Mouse (Mus musculus) CH12.LX (cell line): ENCODE measurements around the gene Trim40. TPM values are rescaled to one million over a fixed set of nuclear protein-coding genes. Genes with fewer than 3 reads are reported as not detected.

Experiments used
- DNase-seq: peaks from one replicate; pipeline ENCODE4 v3.0.0-alpha.2; 2013; ENCODE audit errors: extremely low read depth
- H3K27ac ChIP-seq: 2 replicates; pipeline ENCODE4 v1.5.1; 2012; ENCODE audit warnings: low read depth, mild to moderate bottlenecking, control low read depth, moderate library complexity; ENCODE audit not compliant: insufficient read depth
- H3K27me3 ChIP-seq: replicated peaks from 2 replicates; pipeline ENCODE3; 2012; ENCODE audit warnings: inconsistent platforms
- H3K36me3 ChIP-seq, 2 experiments: replicated peaks in 1 of 2; 2 replicates each; pipeline versions ENCODE3 to v1.6.1; 2012; ENCODE audit warnings: inconsistent platforms in 1 of 2, low read length in 1 of 2, mild to moderate bottlenecking in 1 of 2, mixed read lengths in 1 of 2, moderate library complexity in 1 of 2; ENCODE audit not compliant: control insufficient read depth in 1 of 2, insufficient read depth in 1 of 2
- H3K4me1 ChIP-seq, 2 experiments: 2 replicates each; pipeline ENCODE4 v1.6.1; 2012; ENCODE audit warnings: inconsistent platforms in 1 of 2, moderate library complexity in 1 of 2; ENCODE audit not compliant: insufficient read depth in 2 of 2, control insufficient read depth in 1 of 2
- H3K4me2 ChIP-seq: 2 replicates; pipeline ENCODE4 v1.6.1; 2012; ENCODE audit warnings: low read depth, mild to moderate bottlenecking, control low read depth; ENCODE audit not compliant: poor library complexity, insufficient read depth, severe bottlenecking
- H3K4me3 ChIP-seq, 3 experiments: fragments of 150-350 bp in 1 of 3; sonication (generic) in 1 of 3; replicated peaks in 1 of 3; 2 replicates each; pipeline versions ENCODE3 to v1.5.1; 2011 to 2012; ENCODE audit warnings: low read depth in 2 of 3, low read length in 2 of 3, mild to moderate bottlenecking in 2 of 3, moderate library complexity in 2 of 3, control low read depth in 1 of 3, improper control_type of control experiment in 1 of 3, inconsistent platforms in 1 of 3, mixed read lengths in 1 of 3; ENCODE audit not compliant: poor library complexity in 1 of 3
- H3K79me2 ChIP-seq: replicated peaks from 2 replicates; pipeline ENCODE4 v1.6.1; 2012; ENCODE audit warnings: mild to moderate bottlenecking, moderate library complexity; ENCODE audit not compliant: control insufficient read depth, poor library complexity, insufficient read depth, severe bottlenecking; ENCODE audit errors: extremely low read depth
- H3K9ac ChIP-seq: 2 replicates; pipeline ENCODE4 v1.6.1; 2012; ENCODE audit warnings: low read depth, mild to moderate bottlenecking, control low read depth, moderate library complexity; ENCODE audit not compliant: insufficient read depth
- H3K9me3 ChIP-seq: replicated peaks from 2 replicates; pipeline ENCODE3; 2012; ENCODE audit warnings: low read length, inconsistent platforms, mixed read lengths
- BHLHE40 ChIP-seq: IDR thresholded peaks from 2 replicates; pipeline ENCODE4 v1.6.1; 2011; ENCODE audit warnings: mild to moderate bottlenecking, low read depth, low read length, improper control_type of control experiment
- CHD2 ChIP-seq: IDR thresholded peaks from 2 replicates; pipeline ENCODE4 v1.6.1; 2011; ENCODE audit warnings: low read length, improper control_type of control experiment
- CTCF ChIP-seq, 2 experiments: IDR thresholded peaks in 1 of 2; conservative IDR thresholded peaks in 1 of 2; 2 replicates each; pipeline ENCODE4 v1.5.1; 2011 to 2012; ENCODE audit warnings: low read depth in 2 of 2, low read length in 2 of 2, improper control_type of control experiment in 1 of 2, inconsistent platforms in 1 of 2, mild to moderate bottlenecking in 1 of 2, moderate library complexity in 1 of 2
- E2F4 ChIP-seq: IDR thresholded peaks from 2 replicates; pipeline ENCODE4 v1.6.1; 2011; ENCODE audit warnings: low read depth, low read length, improper control_type of control experiment; ENCODE audit not compliant: insufficient replicate concordance
- ELF1 ChIP-seq: IDR thresholded peaks from 2 replicates; pipeline ENCODE4 v1.6.1; 2014; ENCODE audit warnings: low read depth, mild to moderate bottlenecking, inconsistent platforms, low read length, improper control_type of control experiment
- EP300 ChIP-seq: IDR thresholded peaks from 2 replicates; pipeline ENCODE4 v1.6.1; 2011; ENCODE audit warnings: low read length, improper control_type of control experiment
- ETS1 ChIP-seq: conservative IDR thresholded peaks from 2 replicates; pipeline ENCODE4 v1.6.1; 2012; ENCODE audit warnings: low read depth, mild to moderate bottlenecking, inconsistent platforms, low read length, improper control_type of control experiment, moderate library complexity
- HCFC1 ChIP-seq: IDR thresholded peaks from 2 replicates; pipeline ENCODE4 v1.6.1; 2012; ENCODE audit warnings: low read depth, mild to moderate bottlenecking, inconsistent platforms, low read length, improper control_type of control experiment
- IRF4 ChIP-seq: IDR thresholded peaks from 2 replicates; pipeline ENCODE4 v1.6.1; 2014; ENCODE audit warnings: low read depth, mild to moderate bottlenecking, inconsistent platforms, low read length, improper control_type of control experiment
- JUN ChIP-seq: IDR thresholded peaks from 2 replicates; pipeline ENCODE4 v1.6.1; 2011; ENCODE audit warnings: low read depth, mild to moderate bottlenecking, low read length, improper control_type of control experiment, moderate library complexity; ENCODE audit not compliant: insufficient read depth
- JUND ChIP-seq: conservative IDR thresholded peaks from 2 replicates; pipeline ENCODE4 v1.6.1; 2011; ENCODE audit warnings: low read depth, low read length, improper control_type of control experiment
- KAT2A ChIP-seq: IDR thresholded peaks from 2 replicates; pipeline ENCODE4 v1.6.1; 2012; ENCODE audit warnings: low read length, improper control_type of control experiment, inconsistent platforms; ENCODE audit not compliant: insufficient replicate concordance
- MAX ChIP-seq: IDR thresholded peaks from 2 replicates; pipeline ENCODE4 v1.6.1; 2011; ENCODE audit warnings: low read length, improper control_type of control experiment
- MAZ ChIP-seq: IDR thresholded peaks from 2 replicates; pipeline ENCODE4 v1.6.1; 2012; ENCODE audit warnings: low read depth, mild to moderate bottlenecking, inconsistent platforms, low read length, improper control_type of control experiment, moderate library complexity
- MXI1 ChIP-seq: IDR thresholded peaks from 2 replicates; pipeline ENCODE4 v1.6.1; 2011; ENCODE audit warnings: mild to moderate bottlenecking, low read depth, low read length, improper control_type of control experiment
- MYC ChIP-seq: IDR thresholded peaks from 2 replicates; pipeline ENCODE4 v1.6.1; 2011; ENCODE audit warnings: low read depth, mild to moderate bottlenecking, improper control_type of control experiment, low read length
- NELFE ChIP-seq: IDR thresholded peaks from 2 replicates; pipeline ENCODE4 v1.6.1; 2011; ENCODE audit warnings: low read depth, low read length, improper control_type of control experiment
- NRF1 ChIP-seq: IDR thresholded peaks from 2 replicates; pipeline ENCODE4 v1.6.1; 2014; ENCODE audit warnings: low read depth, mild to moderate bottlenecking, inconsistent platforms, low read length, improper control_type of control experiment, moderate library complexity
- PAX5 ChIP-seq: IDR thresholded peaks from 2 replicates; pipeline ENCODE4 v1.6.1; 2012; ENCODE audit warnings: low read length, inconsistent platforms, mixed read lengths
- POLR2A ChIP-seq: IDR thresholded peaks from 2 replicates; pipeline ENCODE4 v1.6.1; 2011; ENCODE audit warnings: low read depth, mild to moderate bottlenecking, improper control_type of control experiment, low read length
- POLR2AphosphoS2 ChIP-seq: IDR thresholded peaks from 2 replicates; pipeline ENCODE4 v1.6.1; 2011; ENCODE audit warnings: low read depth, low read length, improper control_type of control experiment
- RCOR1 ChIP-seq: conservative IDR thresholded peaks from 2 replicates; pipeline ENCODE4 v1.6.1; 2012; ENCODE audit warnings: low read depth, mild to moderate bottlenecking, inconsistent platforms, low read length, improper control_type of control experiment
- SMC3 ChIP-seq: IDR thresholded peaks from 2 replicates; pipeline ENCODE4 v1.6.1; 2011; ENCODE audit warnings: low read depth, low read length, improper control_type of control experiment
- TBP ChIP-seq: conservative IDR thresholded peaks from 2 replicates; pipeline ENCODE4 v1.6.1; 2011; ENCODE audit warnings: low read depth, low read length, improper control_type of control experiment
- TCF12 ChIP-seq: IDR thresholded peaks from 2 replicates; pipeline ENCODE4 v1.6.1; 2014; ENCODE audit warnings: low read depth, mild to moderate bottlenecking, inconsistent platforms, low read length, improper control_type of control experiment
- UBTF ChIP-seq: IDR thresholded peaks from 2 replicates; pipeline ENCODE4 v1.6.1; 2012; ENCODE audit warnings: low read depth, mild to moderate bottlenecking, inconsistent platforms, low read length, improper control_type of control experiment, moderate library complexity
- ZMIZ1 ChIP-seq: IDR thresholded peaks from 2 replicates; pipeline ENCODE4 v1.6.1; 2012; ENCODE audit warnings: low read depth, mild to moderate bottlenecking, inconsistent platforms, low read length, improper control_type of control experiment
- ZNF384 ChIP-seq: IDR thresholded peaks from 2 replicates; pipeline ENCODE4 v1.6.1; 2012; ENCODE audit warnings: low read depth, low read length, improper control_type of control experiment, inconsistent platforms
- dilution Hi-C: fragments of 300-500 bp; cut with MboI; formaldehyde crosslinking; loops from 2 replicates; pipeline ENCODE4 v1.14.3; 2020; ENCODE audit warnings: low sequenced_read_pairs; ENCODE audit not compliant: extremely low pct_unique_long_range_greater_than_20kb, extremely low pct_ligation_motif_present
- in situ Hi-C: fragments of 300-500 bp; cut with MboI; formaldehyde crosslinking; loops from 3 replicates; pipeline ENCODE4 v1.14.3; 2019; ENCODE audit warnings: low sequenced_read_pairs, low pct_ligation_motif_present, low pct_unique_long_range_greater_than_20kb, mixed read lengths
- polyA plus RNA-seq: library from polyadenylated mRNA; unstranded; fragments of >175 nt; gene quantifications from 2 replicates; pipeline ENCODE4 v1.2.1, GENCODE M21; 2012; ENCODE audit warnings: low read depth; ENCODE audit not compliant: insufficient read length
- total RNA-seq, 2 experiments: library from RNA; depleted of rRNA; stranded (reverse); fragments of 300-350 nt in 1 of 2; fragments of >200 nt in 1 of 2; gene quantifications; 2 replicates each; pipeline ENCODE4 v1.2.3; 2012 to 2014

Gene Trim40
- total and polyA plus RNA-seq, 3 experiments: 0.14 TPM; not detected in 2

DNA sequence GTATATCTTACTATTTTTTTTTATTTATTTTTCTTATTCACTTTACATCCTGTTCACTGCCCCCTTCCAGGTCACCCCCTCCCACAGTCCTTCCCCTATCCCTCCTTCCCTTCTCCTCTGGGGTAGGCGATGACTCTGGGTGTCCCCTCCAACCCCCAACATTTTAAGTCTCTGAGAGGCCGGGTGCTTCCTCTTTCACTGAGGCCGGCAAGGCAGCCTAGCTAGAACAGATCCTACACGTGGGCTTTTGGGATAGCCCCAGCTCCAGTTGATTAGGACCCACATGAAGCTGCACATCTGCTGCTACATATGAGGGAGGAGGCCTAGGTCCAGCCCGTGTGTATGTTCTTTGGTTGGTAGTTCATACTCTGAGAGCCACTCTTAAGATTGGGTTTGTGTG is 50.9 kb downstream of the Trim40 start:
- in situ Hi-C loops (no loop called here), dilution Hi-C loops (no loop called here)
- DNase-seq: peak; percentile 53
- Histone ChIP-seq H3K4me2 (peak overlapping the region; percentile 8; the same call in 1 of the 2 replicates), H3K4me3 (peak overlapping the region in 1 of 3 experiments; percentile 9), H3K27ac (no peak overlapping the region), H3K36me3 (peaks cover 6 to 36% of the 10 kb centered on the region in 2 experiments), H3K9me3 (no peaks in the 10 kb centered on the region), H3K27me3 (no peaks in the 10 kb centered on the region), H3K79me2 (peaks cover 3% of the 10 kb centered on the region)
- TF ChIP-seq SMC3: no peak
- no peak for TF ChIP-seq POLR2AphosphoS2
- no peak for TF ChIP-seq IRF4
- TF ChIP-seq KAT2A: no peak
- no peak for TF ChIP-seq JUN
- TF ChIP-seq PAX5: no peak
- no peak for TF ChIP-seq MAZ
- no peak for TF ChIP-seq RCOR1
- TF ChIP-seq, all 38 proteins: peak for 0
- Histone ChIP-seq H3K9ac (no peak overlapping the region), H3K4me1 (peaks cover 8 to 44% of the 10 kb centered on the region in 2 experiments)

DNA sequence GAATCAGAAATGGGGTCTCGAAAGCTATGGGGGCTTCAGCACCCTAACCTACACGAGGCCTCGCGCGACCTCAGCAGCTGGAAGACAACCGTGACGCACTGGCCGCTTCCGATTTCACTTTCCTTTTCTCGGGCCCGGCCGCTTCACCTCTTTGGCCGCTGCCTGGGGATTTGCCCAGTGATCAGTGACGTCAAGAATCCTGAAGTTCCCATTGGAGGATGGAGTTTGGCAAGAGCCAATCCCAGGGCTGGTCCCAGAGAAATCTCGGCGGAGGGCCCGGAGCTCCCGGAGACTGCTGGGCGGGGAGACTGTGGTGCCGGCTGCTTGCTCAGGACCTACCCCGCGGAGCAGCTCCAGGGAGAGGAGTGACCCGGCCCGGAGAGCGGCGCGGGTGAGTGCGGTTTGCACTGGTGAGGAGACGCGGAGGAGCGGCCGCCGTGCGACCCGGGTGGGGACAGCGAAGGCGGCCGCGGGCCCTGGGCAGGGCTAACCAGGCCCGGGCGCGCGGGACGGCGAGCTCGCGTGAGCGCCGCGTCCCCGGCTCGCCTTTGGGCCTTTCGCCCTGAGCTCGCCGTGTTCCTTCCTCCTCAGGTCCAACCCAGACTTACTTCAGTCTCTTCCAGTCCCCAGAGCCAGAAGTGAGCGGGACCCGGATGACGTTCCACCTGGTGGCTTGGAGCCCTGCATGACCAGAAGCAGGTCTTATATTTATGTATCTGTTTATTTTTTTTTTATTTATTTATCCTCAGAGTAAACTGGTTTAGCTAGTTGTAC is 52.9 kb downstream of the Trim40 start, which contains the start of gene Trim26:
TSS of gene Trim26 (plus strand) at position 261 of the 774 bp plus-strand sequence.
- peak; percentile 98 for DNase-seq
- Histone ChIP-seq H3K4me3 (peak within 1 kb of the TSS; percentile 68 to 77 (median 75)), H3K79me2 (peaks cover 3% of the 10 kb centered on the region), H3K9me3 (no peaks in the 10 kb centered on the region), H3K4me1 (peaks cover 4 to 26% of the 10 kb centered on the region in 2 experiments), H3K27me3 (peaks cover 9% of the 10 kb centered on the region), H3K4me2 (peak within 1 kb of the TSS; percentile 82)
- TF ChIP-seq IRF4 (peak; percentile 76), POLR2A (peak; percentile 77), CHD2 (peak; percentile 98), TBP (no peak), ETS1 (peak; percentile 95), BHLHE40 (peak; percentile 87), TCF12 (peak; percentile 58; the same call in 1 of the 2 replicates), NELFE (peak; percentile 63; the same call in 1 of the 2 replicates), E2F4 (no peak), MAX (peak; percentile 68), SMC3 (no peak), ZNF384 (no peak), UBTF (peak; percentile 96), ZMIZ1 (0 out of 2 replicates have a peak, but pooled peaks have one; percentile 23), MXI1 (no peak; the same call in 1 of the 2 replicates), MYC (peak; percentile 14; the same call in 1 of the 2 replicates), ELF1 (peak; percentile 89), KAT2A (0 out of 2 replicates have a peak, but pooled peaks have one; percentile 19), EP300 (no peak), NRF1 (peak; percentile 45; the same call in 1 of the 2 replicates), CTCF (conservative IDR thresholded peaks at IDR 0.05 in 1 of 2, IDR thresholded peaks at IDR 0.05 in 1 of 2; ENCODE audit: low read depth in 2 of 2, low read length in 2 of 2) (no peak), JUND (no peak), HCFC1 (peak; percentile 67)
- TF ChIP-seq, all 38 proteins: peak for 15
- H3K36me3 ChIP-seq: peaks cover 3 to 18% of the 10 kb centered on the region in 2 experiments
- dilution Hi-C loops (no loop called here), in situ Hi-C loops (no loop called here)
- peak within 1 kb of the TSS; percentile 42 for H3K27ac ChIP-seq
- peak within 1 kb of the TSS; percentile 83 for H3K9ac ChIP-seq
